Mouse (Mus musculus) lung, postnatal 0 days (tissue): ENCODE results near the gene Slc18a3.

Experiments used
- CTCF ChIP-seq: IDR thresholded peaks from 2 replicates; pipeline ENCODE4 v1.5.1; 2016; ENCODE audit warnings: antibody characterized with exemption, mild to moderate bottlenecking
- EP300 ChIP-seq: IDR thresholded peaks from 2 replicates; pipeline ENCODE4 v1.6.1; 2016; ENCODE audit warnings: antibody characterized with exemption, mild to moderate bottlenecking, control low read depth

- TF ChIP-seq CTCF (no peak), EP300 (no peak)
Measured at GRCm38 (mm10) chr14:32477581-32477980, 12.9 kb upstream of the Slc18a3 start.
